Mouse (Mus musculus) liver (tissue): ENCODE data around the gene Rbm18.
"Not testable (repeated sequence)": the region's sequence is repeated elsewhere in the genome, so short reads cannot be mapped to it uniquely, and the experiment has no call there.

Experiments used
- DNase-seq: peaks from one replicate; pipeline ENCODE4 v3.0.0-alpha.2; 2020; ENCODE audit warnings: mixed read lengths

The Rbm18 gene

GRCm38 (mm10) chr2:36136300-36136941 is at the start of gene Rbm18, which contains the start of gene Mrrf:
Rbm18 (minus strand) TSS chr2:36136773.
Mrrf (plus strand) TSS chr2:36136389.
- peak; percentile 90 for DNase-seq

- DNase-seq = no peak
Measured at GRCm38 (mm10) chr2:36184876-36185275, 48.3 kb upstream of the Rbm18 start.

GRCm38 (mm10) chr2:36184192-36184591 is 47.6 kb upstream of the Rbm18 start:
- peak; percentile 48 for DNase-seq

GRCm38 (mm10) chr2:36183278-36183677 is 46.7 kb upstream of the Rbm18 start:
- DNase-seq = no peak

- DNase-seq = peak; percentile 46
Measured at GRCm38 (mm10) chr2:36181587-36182368, 45.2 kb upstream of the Rbm18 start.

- no peak for DNase-seq
Measured at GRCm38 (mm10) chr2:36179487-36179886, 42.9 kb upstream of the Rbm18 start.

GRCm38 (mm10) chr2:36172574-36172973 is 36.0 kb upstream of the Rbm18 start:
- no peak for DNase-seq

- no peak for DNase-seq
Measured at GRCm38 (mm10) chr2:36172136-36172535, 35.6 kb upstream of the Rbm18 start.

- DNase-seq = no peak
Measured at GRCm38 (mm10) chr2:36169176-36169575, 32.6 kb upstream of the Rbm18 start.

GRCm38 (mm10) chr2:36167990-36168618 is 31.5 kb upstream of the Rbm18 start:
- DNase-seq = no peak

- DNase-seq = no peak
Measured at GRCm38 (mm10) chr2:36159336-36159735, 22.8 kb upstream of the Rbm18 start.

- no peak for DNase-seq
Measured at GRCm38 (mm10) chr2:36157461-36157860, 20.9 kb upstream of the Rbm18 start.

GRCm38 (mm10) chr2:36152401-36152800 is 15.8 kb upstream of the Rbm18 start:
- not testable (repeated sequence) for DNase-seq

GRCm38 (mm10) chr2:36148876-36149365 is 12.3 kb upstream of the Rbm18 start:
- no peak for DNase-seq

- DNase-seq = no peak
Measured at GRCm38 (mm10) chr2:36139096-36139495, 2.5 kb upstream of the Rbm18 start.

GRCm38 (mm10) chr2:36135887-36136286 is 686 bp downstream of the Rbm18 start:
- no peak for DNase-seq

- DNase-seq = no peak
Measured at GRCm38 (mm10) chr2:36129051-36129450, 7.5 kb downstream of the Rbm18 start.

GRCm38 (mm10) chr2:36127973-36128372 is 8.6 kb downstream of the Rbm18 start:
- no peak for DNase-seq

GRCm38 (mm10) chr2:36126795-36127429 is 9.7 kb downstream of the Rbm18 start:
- DNase-seq = no peak

- no peak for DNase-seq
Measured at GRCm38 (mm10) chr2:36112632-36113031, 23.9 kb downstream of the Rbm18 start.

- DNase-seq = no peak
Measured at GRCm38 (mm10) chr2:36108615-36109014, 28.0 kb downstream of the Rbm18 start.

- DNase-seq = no peak
Measured at GRCm38 (mm10) chr2:36104956-36105741, 31.4 kb downstream of the Rbm18 start, which contains the start of gene Lhx6. Lhx6 (minus strand) TSS chr2:36105408.
